Mouse (Mus musculus): ENCODE results near the gene Tmc7. TPM values are rescaled to one million over a fixed set of nuclear protein-coding genes. Genes with fewer than 3 reads are reported as not detected.

The Tmc7 gene
- polyA plus RNA-seq, 1 experiment from 2014 or later = 7.3 TPM

- H3K4me3 ChIP-seq (ENCODE audit: low read depth, low read length) = no peak overlapping the region
- ATAC-seq = peak; percentile 85
- WGBS = 5% methylated on average over 9 of the region's 9 CpGs
- 0 out of 2 replicates have a peak, but pooled peaks cover 3% of the 10 kb centered on the region for H3K27me3 ChIP-seq (ENCODE audit: control insufficient read depth, insufficient read depth, low read depth, low read length)
- no peak overlapping the region for H3K4me2 ChIP-seq (ENCODE audit: low read length)
- no peak overlapping the region for H3K9ac ChIP-seq (ENCODE audit: low read depth, low read length)
- H3K27ac ChIP-seq (ENCODE audit: low read length) = peak overlapping the region; percentile 82
- no peaks in the 10 kb centered on the region for H3K9me3 ChIP-seq (replicated peaks; ENCODE audit: control insufficient read depth, low read length, poor library complexity, severe bottlenecking)
- peaks cover 20% of the 10 kb centered on the region for H3K4me1 ChIP-seq (ENCODE audit: control insufficient read depth, insufficient read depth, low read length)
- no peaks in the 10 kb centered on the region for H3K36me3 ChIP-seq (ENCODE audit: control insufficient read depth, insufficient read depth, low read length)
These were observed 9.3 kb upstream of the Tmc7 start for GRCm38 (mm10) chr7:118593567-118594407.

DNA sequence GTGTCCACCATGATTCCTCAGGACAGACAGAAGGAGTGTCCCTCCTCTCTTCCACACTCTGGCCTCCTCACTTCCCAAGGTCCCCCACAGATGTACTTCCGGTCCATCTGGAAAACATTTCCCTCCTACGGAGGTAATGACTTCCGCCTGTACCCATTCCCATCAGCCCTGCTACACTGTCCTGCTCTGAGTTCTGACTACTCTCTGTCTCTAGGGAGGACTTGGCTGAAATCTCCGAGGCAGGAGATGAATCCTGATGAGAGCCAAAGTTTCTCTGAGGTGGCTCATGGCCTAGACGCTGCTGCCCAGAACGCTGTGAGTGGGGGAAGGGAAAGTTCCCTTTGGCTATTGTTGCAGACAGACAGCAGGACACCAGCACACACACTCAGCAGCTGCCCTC, 7.6 kb upstream of the Tmc7 start:
- H3K4me2 ChIP-seq (ENCODE audit: low read length) = no peak overlapping the region
- H3K36me3 ChIP-seq (ENCODE audit: control insufficient read depth, insufficient read depth, low read length) = no peaks in the 10 kb centered on the region
- H3K27me3 ChIP-seq (ENCODE audit: control insufficient read depth, insufficient read depth, low read depth, low read length) = 0 out of 2 replicates have a peak, but pooled peaks cover 3% of the 10 kb centered on the region
- H3K9ac ChIP-seq (ENCODE audit: low read depth, low read length) = no peak overlapping the region
- ATAC-seq = no peak
- peaks cover 16% of the 10 kb centered on the region for H3K4me1 ChIP-seq (ENCODE audit: control insufficient read depth, insufficient read depth, low read length)
- H3K4me3 ChIP-seq (ENCODE audit: low read depth, low read length) = no peak overlapping the region
- 37% methylated on average over 6 of the region's 6 CpGs for WGBS
- H3K9me3 ChIP-seq (replicated peaks; ENCODE audit: control insufficient read depth, low read length, poor library complexity, severe bottlenecking) = no peaks in the 10 kb centered on the region
- peak overlapping the region; percentile 82; the same call in 1 of the 2 replicates for H3K27ac ChIP-seq (ENCODE audit: low read length)

DNA sequence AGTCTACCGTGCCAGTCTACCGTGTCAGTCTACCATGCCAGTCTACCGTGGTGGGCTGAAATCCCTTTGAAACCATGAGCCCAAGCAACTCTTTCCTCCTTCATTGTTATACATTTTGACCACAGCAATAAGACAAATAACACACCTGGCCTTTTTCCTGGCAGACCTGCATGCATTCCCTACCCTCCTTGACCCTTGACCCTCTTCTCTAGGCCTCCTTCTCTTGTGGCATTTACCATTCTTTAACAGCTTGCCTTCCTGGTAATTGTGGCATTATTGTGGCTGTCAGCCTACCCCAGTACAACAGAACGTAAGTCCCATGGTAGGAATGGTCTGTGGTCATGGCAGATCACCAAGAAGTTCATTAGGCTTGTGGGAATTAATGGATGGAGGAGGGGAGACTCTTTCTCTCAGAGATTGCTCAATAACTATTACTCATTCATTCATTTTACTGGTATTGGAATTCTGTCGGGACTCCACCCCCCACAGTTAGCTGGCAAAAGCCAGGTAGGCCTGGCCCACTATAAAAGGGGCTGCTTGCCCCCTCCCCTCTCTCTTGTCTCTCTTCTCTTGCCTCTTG, 6.3 kb upstream of the Tmc7 start:
- Histone ChIP-seq H3K4me2 (ENCODE audit: low read length) (no peak overlapping the region), H3K4me1 (ENCODE audit: control insufficient read depth, insufficient read depth, low read length) (peaks cover 13% of the 10 kb centered on the region; the same call in 1 of the 2 replicates), H3K27ac (ENCODE audit: low read length) (no peak overlapping the region), H3K9me3 (replicated peaks; ENCODE audit: control insufficient read depth, low read length, poor library complexity, severe bottlenecking) (no peaks in the 10 kb centered on the region), H3K36me3 (ENCODE audit: control insufficient read depth, insufficient read depth, low read length) (no peaks in the 10 kb centered on the region), H3K9ac (ENCODE audit: low read depth, low read length) (no peak overlapping the region), H3K27me3 (ENCODE audit: control insufficient read depth, insufficient read depth, low read depth, low read length) (no peaks in the 10 kb centered on the region), H3K4me3 (ENCODE audit: low read depth, low read length) (no peak overlapping the region)
- 93% methylated on average over 5 of the region's 5 CpGs for whole genome bisulfite sequencing
- ATAC-seq = no peak

DNA sequence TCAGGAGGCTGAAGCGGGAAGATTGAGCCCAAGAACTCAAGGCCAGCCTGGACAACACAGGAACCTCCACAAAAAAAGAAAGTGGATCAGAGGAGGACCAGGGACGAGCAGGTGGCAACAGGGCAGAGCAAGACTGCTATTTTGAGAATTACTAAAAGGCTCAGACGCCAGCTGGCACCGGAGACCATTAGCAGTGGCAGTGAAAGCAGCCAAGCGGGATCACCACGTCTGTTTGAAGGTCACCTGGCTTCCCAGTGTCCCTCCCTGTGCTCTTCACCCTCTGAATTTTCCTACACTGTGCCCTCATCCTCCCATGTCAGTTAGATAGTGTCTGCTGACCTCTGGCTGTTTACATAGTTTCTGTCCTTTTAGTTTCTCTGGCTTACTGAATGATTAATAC, 1.3 kb upstream of the Tmc7 start:
- no peak overlapping the region for H3K4me2 ChIP-seq (ENCODE audit: low read length)
- WGBS = 60% methylated on average over 6 of the region's 6 CpGs
- H3K4me3 ChIP-seq (ENCODE audit: low read depth, low read length) = no peak overlapping the region
- no peaks in the 10 kb centered on the region for H3K27me3 ChIP-seq (ENCODE audit: control insufficient read depth, insufficient read depth, low read depth, low read length)
- no peaks in the 10 kb centered on the region for H3K9me3 ChIP-seq (replicated peaks; ENCODE audit: control insufficient read depth, low read length, poor library complexity, severe bottlenecking)
- no peak overlapping the region for H3K27ac ChIP-seq (ENCODE audit: low read length)
- no peak overlapping the region for H3K9ac ChIP-seq (ENCODE audit: low read depth, low read length)
- ATAC-seq = no peak
- H3K36me3 ChIP-seq (ENCODE audit: control insufficient read depth, insufficient read depth, low read length) = no peaks in the 10 kb centered on the region
- H3K4me1 ChIP-seq (ENCODE audit: control insufficient read depth, insufficient read depth, low read length) = peaks cover 8% of the 10 kb centered on the region; the same call in 1 of the 2 replicates

GRCm38 (mm10) chr7:118584926-118585325, 390 bp upstream of the Tmc7 start:
- no peaks in the 10 kb centered on the region for H3K9me3 ChIP-seq (replicated peaks; ENCODE audit: control insufficient read depth, low read length, poor library complexity, severe bottlenecking)
- H3K4me3 ChIP-seq (ENCODE audit: low read depth, low read length) = peak overlapping the region; percentile 64
- no peak overlapping the region for H3K27ac ChIP-seq (ENCODE audit: low read length)
- H3K9ac ChIP-seq (ENCODE audit: low read depth, low read length) = peak overlapping the region; percentile 86; the same call in 1 of the 2 replicates
- ATAC-seq = 0 out of 2 replicates have a peak, but pooled peaks have one; percentile 36
- no peaks in the 10 kb centered on the region for H3K36me3 ChIP-seq (ENCODE audit: control insufficient read depth, insufficient read depth, low read length)
- 68% methylated on average over 5 of the region's 5 CpGs for WGBS
- peaks cover 8% of the 10 kb centered on the region; the same call in 1 of the 2 replicates for H3K4me1 ChIP-seq (ENCODE audit: control insufficient read depth, insufficient read depth, low read length)
- H3K4me2 ChIP-seq (ENCODE audit: low read length) = peak overlapping the region; percentile 80
- no peaks in the 10 kb centered on the region for H3K27me3 ChIP-seq (ENCODE audit: control insufficient read depth, insufficient read depth, low read depth, low read length)

GRCm38 (mm10) chr7:118583821-118584220, 715 bp downstream of the Tmc7 start:
- Histone ChIP-seq H3K9ac (ENCODE audit: low read depth, low read length) (peak overlapping the region; percentile 86; the same call in 1 of the 2 replicates), H3K36me3 (ENCODE audit: control insufficient read depth, insufficient read depth, low read length) (no peaks in the 10 kb centered on the region), H3K27ac (ENCODE audit: low read length) (no peak overlapping the region), H3K4me3 (ENCODE audit: low read depth, low read length) (peak overlapping the region; percentile 64), H3K4me2 (ENCODE audit: low read length) (peak overlapping the region; percentile 80), H3K4me1 (ENCODE audit: control insufficient read depth, insufficient read depth, low read length) (peaks cover 8% of the 10 kb centered on the region; the same call in 1 of the 2 replicates), H3K27me3 (ENCODE audit: control insufficient read depth, insufficient read depth, low read depth, low read length) (no peaks in the 10 kb centered on the region), H3K9me3 (replicated peaks; ENCODE audit: control insufficient read depth, low read length, poor library complexity, severe bottlenecking) (no peaks in the 10 kb centered on the region)
- WGBS = 25% methylated on average over 7 of the region's 7 CpGs
- ATAC-seq = no peak

DNA sequence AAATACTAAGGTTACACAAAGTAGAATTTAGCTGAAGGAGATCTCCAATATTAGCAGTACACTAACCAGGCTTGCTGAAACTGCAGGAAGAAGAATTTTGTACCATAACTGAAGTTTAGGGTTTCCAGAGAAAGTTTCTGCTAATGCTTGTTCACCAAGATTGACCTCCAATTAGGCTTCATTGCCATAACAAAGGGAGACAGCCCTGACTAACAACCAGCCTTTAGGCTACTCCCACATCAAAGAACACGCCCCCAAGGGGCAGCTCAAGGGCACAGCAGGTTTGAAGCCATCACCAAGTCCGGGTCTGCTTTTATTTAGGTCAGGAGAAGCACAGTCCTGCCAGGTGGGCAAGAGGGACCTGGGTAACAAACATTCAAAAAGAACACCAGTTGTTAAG, 4.6 kb downstream of the Tmc7 start:
- peaks cover 8% of the 10 kb centered on the region; the same call in 1 of the 2 replicates for H3K4me1 ChIP-seq (ENCODE audit: control insufficient read depth, insufficient read depth, low read length)

DNA sequence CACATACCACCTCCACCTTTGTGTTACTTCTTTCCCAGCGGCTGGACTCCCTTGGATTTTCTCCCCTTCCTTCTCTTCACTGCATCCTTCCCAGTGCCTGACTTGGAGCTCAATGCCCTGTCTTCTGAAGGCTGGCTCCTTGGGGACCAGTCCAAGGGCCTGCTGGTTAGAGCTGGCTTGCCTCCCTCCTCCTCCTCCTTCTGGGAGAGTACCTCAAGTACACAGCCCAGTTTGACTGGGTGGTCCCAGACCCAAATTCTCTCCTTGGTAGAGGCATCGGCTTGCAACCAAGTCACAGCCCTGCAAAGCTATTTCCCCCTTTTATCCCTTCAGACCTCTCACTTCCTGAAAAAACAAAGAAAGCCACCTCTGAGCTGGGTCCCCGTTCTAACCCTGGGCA, 6.3 kb downstream of the Tmc7 start:
- Histone ChIP-seq H3K4me3 (ENCODE audit: low read depth, low read length) (no peak overlapping the region), H3K36me3 (ENCODE audit: control insufficient read depth, insufficient read depth, low read length) (no peaks in the 10 kb centered on the region), H3K27ac (ENCODE audit: low read length) (no peak overlapping the region; the same call in 1 of the 2 replicates), H3K9ac (ENCODE audit: low read depth, low read length) (no peak overlapping the region), H3K4me2 (ENCODE audit: low read length) (no peak overlapping the region), H3K4me1 (ENCODE audit: control insufficient read depth, insufficient read depth, low read length) (0 out of 2 replicates have a peak, but pooled peaks cover 2% of the 10 kb centered on the region), H3K27me3 (ENCODE audit: control insufficient read depth, insufficient read depth, low read depth, low read length) (no peaks in the 10 kb centered on the region), H3K9me3 (replicated peaks; ENCODE audit: control insufficient read depth, low read length, poor library complexity, severe bottlenecking) (no peaks in the 10 kb centered on the region)
- 80% methylated on average over 3 of the region's 3 CpGs for whole genome bisulfite sequencing
- ATAC-seq = no peak

More for the DNA sequence above, 4.6 kb downstream of the Tmc7 start:
- H3K9me3 ChIP-seq (replicated peaks; ENCODE audit: control insufficient read depth, low read length, poor library complexity, severe bottlenecking) = no peaks in the 10 kb centered on the region
- ATAC-seq = no peak
- no peak overlapping the region for H3K4me2 ChIP-seq (ENCODE audit: low read length)
- H3K36me3 ChIP-seq (ENCODE audit: control insufficient read depth, insufficient read depth, low read length) = no peaks in the 10 kb centered on the region
- WGBS = 76% methylated on average over 2 of the region's 2 CpGs
- H3K27ac ChIP-seq (ENCODE audit: low read length) = no peak overlapping the region
- H3K9ac ChIP-seq (ENCODE audit: low read depth, low read length) = no peak overlapping the region
- no peak overlapping the region for H3K4me3 ChIP-seq (ENCODE audit: low read depth, low read length)
- no peaks in the 10 kb centered on the region for H3K27me3 ChIP-seq (ENCODE audit: control insufficient read depth, insufficient read depth, low read depth, low read length)

GRCm38 (mm10) chr7:118572039-118572438, 12.5 kb downstream of the Tmc7 start:
- Histone ChIP-seq H3K36me3 (ENCODE audit: control insufficient read depth, insufficient read depth, low read length) (no peaks in the 10 kb centered on the region), H3K9me3 (replicated peaks; ENCODE audit: control insufficient read depth, low read length, poor library complexity, severe bottlenecking) (peaks cover 4% of the 10 kb centered on the region), H3K4me3 (ENCODE audit: low read depth, low read length) (no peak overlapping the region), H3K4me2 (ENCODE audit: low read length) (no peak overlapping the region), H3K4me1 (ENCODE audit: control insufficient read depth, insufficient read depth, low read length) (no peaks in the 10 kb centered on the region), H3K27ac (ENCODE audit: low read length) (no peak overlapping the region), H3K27me3 (ENCODE audit: control insufficient read depth, insufficient read depth, low read depth, low read length) (no peaks in the 10 kb centered on the region), H3K9ac (ENCODE audit: low read depth, low read length) (no peak overlapping the region)
- WGBS = 53% methylated on average over 5 of the region's 5 CpGs
- no peak for ATAC-seq

All from midbrain, embryonic 16.5 days (tissue).